Mouse (Mus musculus) layer of hippocampus, postnatal 10 days (tissue): ENCODE measurements around the gene Rgl3. TPM values are rescaled to one million over a fixed set of nuclear protein-coding genes. Genes with fewer than 3 reads are reported as not detected.

Experiments
- DNase-seq, 2 experiments: peaks; one replicate each; pipeline ENCODE4 v3.0.0; 2021; ENCODE audit warnings: low spot score in 2 of 2
- total RNA-seq, 2 experiments: library from RNA; stranded (reverse); gene quantifications; 2 replicates each; pipeline ENCODE4 v1.2.3; 2021

The Rgl3 gene
- total RNA-seq, 2 experiments from 2014 or later = 1.4 to 2.2 TPM

DNA sequence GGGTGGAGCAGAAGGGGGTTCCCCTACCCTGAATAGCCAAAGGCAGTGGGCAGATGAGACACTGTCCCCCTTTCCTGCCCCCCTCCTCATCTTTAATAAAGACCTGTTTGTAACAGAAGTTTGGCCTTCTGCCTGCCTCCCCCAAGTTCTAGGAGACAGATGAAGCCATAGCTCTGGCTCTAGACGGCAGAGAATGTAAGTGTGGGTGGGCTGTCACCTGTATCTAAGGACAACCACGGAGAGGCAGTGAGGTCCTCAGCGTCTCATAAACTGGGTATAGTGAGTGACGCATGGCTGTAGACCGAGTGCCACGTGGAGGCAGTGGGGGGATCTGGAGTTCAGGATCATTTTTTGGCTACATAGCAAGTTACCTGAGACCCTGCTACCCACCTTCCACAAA lies 40.5 kb downstream of the Rgl3 start:
- DNase-seq = peak in 1 of 2 experiments; percentile 47

DNA sequence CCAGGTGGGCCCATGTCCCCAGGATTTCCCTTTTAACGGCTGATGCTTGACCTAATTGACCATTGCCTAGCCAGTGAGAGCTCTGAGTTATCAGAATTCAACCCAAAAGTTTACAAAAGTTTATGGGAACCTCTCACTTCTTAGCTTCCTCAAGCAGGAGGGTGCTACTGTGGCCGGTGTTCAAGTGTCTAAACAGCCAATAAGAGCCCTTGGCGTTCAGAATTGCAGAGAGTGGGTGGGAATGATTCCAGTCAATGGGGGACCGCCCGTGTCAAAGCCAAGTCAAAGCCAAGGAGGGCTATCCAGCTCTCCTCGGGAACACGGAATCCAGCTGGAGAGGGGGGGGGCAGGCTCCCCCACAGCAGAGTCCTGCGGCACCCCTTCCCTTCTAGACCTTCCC lies 41.1 kb downstream of the Rgl3 start:
- DNase-seq = no peak

DNA sequence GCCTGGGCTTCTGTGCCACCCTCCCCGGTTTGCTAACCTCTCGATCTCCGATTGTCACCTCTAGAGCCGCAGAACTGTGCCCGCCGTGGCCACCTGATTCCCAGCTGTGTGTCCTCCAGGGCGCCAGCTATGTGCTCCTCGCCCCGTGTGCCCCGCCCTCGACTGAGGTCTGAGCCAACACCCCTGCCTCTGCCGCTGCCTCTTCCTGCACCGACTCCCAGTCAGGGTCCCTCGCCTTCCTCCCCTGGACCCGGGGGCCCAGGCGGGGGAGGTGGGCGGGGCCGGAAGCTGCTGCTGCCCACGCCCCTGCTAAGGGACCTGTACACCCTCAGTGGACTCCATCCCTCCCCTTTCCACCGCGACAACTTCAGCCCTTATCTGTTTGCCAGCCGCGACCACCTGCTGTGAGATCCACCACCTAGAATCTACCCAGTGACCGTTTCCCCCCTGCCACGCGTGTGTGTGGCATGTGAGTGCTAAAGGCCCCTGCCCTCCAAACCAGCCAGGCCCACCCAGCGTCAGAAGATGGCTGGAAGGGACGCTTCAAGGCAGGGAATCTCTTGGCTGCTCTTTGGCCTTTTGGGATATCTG lies 41.6 kb downstream of the Rgl3 start:
- no peak for DNase-seq

DNA sequence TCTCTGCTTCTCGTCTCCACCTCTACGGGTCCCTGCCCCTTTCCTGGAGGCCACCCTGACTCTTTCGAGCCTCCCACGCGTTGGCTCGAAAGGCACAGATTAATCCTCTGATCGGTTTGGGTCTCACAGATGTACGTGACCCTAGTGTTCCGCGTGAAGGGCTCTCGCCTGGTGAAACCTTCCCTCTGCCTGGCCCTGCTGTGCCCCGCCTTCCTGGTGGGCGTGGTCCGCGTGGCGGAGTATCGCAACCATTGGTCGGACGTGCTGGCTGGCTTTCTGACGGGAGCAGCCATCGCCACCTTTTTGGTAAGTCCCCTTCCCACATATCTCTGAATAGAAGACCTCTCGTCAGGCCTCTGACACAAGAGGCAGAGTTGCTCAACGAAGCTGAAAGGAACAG lies 45.0 kb downstream of the Rgl3 start:
- DNase-seq = no peak

DNA sequence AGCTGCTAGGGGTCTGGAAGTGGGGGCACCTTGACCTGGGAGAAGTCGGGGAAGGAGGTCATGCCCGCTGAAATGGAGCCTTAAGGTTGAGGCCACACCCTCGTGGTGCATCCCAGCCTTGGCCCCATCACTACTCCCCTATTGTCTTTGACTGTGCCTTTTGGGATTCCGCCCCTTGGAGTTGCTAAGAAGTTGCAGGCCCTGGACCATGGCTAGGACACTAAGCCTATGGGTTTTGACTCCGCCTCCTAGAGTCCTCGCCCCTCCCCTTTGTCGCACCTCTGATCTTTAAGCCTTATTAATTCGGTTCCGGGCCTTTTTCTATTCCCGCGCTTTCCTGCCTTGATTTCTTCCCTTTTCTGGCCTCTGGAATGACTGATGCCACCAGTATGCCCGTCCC lies 45.6 kb downstream of the Rgl3 start:
- DNase-seq = no peak

DNA sequence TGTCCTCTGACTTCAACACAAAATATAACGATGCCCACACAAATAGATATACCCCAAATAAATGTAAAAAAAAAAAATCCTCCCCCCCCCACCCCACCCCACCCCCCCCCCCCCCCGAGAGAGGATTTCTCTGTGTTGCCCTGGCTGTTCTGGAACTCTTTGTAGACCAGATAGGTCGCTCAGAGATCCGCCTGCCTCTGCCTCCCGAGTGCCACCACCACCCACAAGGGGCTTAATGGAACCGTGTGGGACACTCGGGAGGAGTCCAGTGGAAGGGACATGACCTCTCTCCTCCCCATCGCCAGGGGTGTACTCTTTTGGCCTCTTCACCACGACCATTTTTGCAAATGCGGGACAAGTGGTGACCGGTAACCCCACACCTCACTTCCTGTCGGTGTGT lies 46.2 kb downstream of the Rgl3 start:
- no peak for DNase-seq

DNA sequence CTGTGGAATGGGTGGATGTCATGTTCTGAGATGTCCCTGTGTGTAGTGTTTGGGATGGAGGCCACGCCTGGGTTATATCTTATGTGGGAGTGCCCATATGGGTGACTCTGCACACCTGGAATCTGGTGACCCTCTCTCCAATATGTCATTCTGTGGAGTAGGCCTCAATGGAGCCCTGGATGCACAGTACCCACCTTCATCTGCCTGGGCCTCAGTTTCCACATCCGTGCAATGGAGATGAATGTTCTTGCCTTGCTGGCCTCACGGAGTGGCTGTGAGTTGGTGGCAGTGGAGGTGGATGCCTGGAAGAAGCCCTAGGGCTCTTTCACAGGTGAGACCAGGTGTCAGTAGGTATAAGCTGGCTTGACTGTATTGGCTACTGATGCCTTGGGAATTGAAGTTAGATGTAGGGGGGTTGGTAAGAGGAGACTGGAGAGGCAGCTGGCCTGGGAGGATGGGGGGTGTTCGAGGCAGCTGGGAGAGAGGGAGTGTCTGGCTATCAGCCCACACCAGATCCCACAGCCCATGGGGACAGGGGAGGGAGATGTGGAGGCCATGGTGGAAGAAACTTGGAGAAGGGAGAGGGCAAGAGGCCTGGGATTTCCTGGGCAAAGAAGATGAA lies 50.9 kb downstream of the Rgl3 start:
- peak in 1 of 2 experiments; percentile 31 for DNase-seq

DNA sequence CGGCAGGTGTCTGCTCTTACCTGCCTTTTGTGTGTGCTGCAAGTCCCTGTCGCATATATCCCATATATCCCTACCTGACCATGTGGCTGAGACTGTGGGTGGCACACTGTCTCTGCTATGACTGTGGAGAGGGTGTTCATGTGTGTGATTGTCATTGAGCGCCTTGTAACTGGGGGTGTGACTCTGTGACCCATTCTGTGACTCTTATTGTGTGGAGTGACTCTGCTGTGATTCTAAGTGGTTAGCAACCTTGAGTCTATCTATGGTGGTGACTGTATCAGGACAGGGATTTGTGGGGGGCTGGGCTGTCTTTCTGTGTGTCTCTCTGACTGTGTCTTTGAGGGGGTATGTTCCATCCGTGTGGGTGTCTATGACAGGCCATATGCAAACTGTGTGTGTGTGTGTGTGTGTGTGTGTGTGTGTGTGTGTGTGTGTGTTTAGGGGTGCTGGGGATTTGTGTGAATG lies 51.5 kb downstream of the Rgl3 start:
- DNase-seq = peak in 1 of 2 experiments; percentile 38

DNA sequence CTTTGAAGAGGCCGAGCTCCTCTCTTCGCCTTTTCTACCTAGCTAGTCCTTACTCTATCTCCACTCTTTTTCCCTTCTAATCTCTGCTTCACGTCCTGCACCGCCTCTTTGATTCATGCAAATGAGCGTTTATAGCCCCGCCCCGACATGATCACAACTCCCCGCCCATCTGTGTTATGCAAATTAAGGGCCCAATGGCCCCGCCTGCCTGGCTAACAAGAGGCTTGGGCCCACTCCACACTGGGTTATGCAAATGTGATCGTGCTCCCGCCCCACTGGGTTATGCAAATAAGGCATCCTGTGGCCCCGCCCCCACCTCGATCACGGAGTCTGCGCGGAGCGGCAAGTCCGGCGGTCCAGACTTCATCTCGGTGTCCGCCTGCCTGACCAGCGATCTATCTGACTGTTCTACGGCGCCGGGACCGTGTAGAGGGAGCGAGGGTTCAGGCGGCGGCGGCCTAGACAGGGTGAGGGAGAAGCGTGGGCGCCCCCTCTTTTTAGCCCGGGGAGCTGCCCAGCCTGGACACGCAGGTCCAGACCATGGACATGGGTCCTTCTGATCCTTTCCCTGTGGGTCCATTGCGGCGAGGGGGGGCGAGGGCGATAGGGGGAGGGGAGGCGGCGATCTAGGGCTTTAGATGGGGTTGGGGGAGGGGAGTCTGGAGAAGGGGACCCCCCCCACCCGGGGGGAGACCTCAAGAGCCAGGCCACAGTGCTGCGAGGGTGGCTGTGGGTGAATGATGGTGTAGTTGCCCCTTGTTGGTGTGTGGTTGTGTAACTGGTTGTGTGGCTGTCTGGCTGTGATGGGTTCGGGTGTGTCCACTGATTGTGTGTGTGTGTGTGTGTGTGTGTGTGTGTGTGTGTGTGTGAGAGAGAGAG lies 52.3 kb downstream of the Rgl3 start, which contains the start of gene Plppr2:
Gene Plppr2 (plus strand): TSS at position 342 of the 879 bp plus-strand sequence.
- DNase-seq = peak; percentile 96 to 97

DNA sequence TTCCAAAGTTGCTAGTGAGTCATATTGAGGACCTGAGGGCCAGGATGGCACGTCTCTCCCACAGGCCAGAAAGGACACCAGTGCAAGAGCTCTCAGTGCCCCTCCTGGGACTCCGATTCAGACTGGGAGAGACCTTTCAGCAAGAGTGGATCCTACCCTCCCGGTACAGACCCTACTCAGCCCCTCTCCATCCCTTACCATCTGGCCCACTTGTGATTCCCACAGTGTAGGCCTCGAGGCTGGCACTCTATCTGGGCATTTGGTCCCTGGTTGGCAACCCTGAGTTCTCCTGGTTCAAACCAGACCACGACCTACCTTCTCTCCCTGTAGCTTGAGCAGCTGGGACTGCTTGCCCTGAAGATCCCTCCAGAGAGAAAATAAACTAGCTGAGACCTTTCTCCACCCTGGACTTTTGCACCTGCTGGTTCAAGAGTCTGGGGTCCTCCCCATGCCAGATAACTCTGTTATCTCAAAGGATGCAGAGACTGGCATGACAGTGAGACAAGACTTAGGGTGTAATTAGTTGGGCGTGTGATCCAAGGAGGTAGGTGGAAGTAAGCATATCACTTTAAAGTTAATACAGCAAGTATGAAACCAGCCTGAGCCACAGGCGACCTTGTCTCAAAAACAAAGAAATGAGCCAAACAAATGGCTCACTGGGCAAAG lies 53.6 kb downstream of the Rgl3 start:
- DNase-seq = no peak

DNA sequence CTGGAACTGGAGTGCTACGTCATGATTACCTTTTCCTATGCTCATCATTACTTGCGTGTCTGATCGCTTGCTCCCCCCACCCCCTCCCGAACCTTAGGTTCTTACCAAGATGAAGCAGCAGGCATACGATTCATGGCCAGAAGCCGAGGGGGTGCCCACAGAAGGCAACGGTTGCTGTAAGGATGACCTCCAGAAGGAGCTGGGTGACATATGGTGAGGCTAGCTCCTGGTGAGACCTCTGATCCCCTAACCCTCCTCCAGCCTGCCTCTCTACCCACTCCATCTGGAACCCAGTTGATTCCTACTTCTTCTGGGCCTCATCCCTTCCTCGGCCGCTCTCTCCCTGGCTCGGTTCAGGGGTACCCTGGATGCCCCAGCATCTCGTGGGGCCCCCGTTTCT lies 55.2 kb downstream of the Rgl3 start:
- no peak for DNase-seq

DNA sequence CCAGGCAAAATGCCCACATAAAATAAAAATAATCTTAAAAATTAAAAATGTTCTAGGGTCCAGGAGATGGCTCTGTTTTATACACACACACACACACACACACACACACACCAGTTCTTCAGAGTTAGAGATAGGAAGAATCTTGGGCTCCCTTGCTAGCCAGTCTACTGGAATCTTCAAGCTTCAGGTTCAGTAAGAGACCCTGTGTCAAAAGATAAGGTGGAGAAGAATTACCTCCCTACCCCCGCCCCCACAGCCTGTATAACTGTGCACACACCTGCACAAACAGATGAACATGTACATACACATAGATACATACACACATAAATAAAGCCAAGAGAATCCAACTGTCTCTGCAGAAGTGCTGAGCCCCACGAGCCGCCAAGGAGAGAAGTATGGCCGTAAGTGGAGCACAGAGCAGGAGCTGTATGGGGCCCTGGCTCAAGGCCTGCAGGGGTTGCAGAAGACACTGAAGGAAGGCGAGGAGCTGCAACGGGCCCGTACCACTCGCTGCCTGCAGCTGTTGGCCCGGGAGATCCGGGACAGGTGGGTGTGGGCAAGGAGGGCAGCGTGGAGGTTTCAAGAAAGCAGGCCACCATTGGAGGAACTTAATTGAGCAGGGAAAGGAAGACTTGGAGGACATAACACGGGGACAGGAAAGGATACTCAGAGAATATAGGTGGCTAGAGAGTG lies 56.7 kb downstream of the Rgl3 start:
- DNase-seq = no peak

DNA sequence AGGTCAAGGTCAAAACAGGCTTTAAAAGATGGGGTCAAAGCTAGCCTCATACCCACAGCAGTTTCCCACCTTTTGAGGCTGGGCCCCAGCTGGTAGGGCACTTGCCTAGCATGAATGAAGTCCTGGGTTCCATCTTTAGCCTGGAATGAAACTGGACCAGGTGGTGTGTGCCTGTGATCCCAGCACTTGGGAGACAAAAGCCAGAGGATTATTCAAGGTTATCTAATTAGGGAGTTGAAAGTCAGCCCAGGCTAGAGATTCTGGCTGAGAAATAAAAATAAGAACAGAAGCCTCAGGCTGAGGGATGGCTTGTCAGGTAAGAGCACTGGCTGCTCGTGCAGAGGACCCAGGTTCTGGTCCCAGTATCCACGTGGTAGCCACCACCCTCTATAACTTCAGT lies 57.2 kb downstream of the Rgl3 start:
- no peak for DNase-seq

DNA sequence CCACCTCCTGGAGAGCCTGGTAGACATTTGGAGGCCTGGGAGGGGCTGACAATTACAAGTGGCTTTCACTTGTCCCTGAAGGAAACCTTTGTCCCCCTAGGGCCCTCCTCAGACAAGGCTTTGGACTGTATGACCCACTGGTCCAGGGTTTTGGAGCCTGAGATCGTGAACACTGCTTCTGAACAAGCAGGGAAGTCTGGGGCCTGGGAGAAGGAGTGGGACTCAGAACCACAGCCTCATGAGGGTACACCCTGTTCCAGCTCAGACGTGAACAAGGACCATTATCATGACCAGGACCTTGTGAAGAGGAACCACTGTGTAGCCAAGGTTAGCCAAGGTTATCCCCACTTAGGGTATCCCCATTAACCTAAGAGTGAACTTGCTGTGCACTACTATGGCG lies 60.0 kb downstream of the Rgl3 start:
- DNase-seq = no peak

DNA sequence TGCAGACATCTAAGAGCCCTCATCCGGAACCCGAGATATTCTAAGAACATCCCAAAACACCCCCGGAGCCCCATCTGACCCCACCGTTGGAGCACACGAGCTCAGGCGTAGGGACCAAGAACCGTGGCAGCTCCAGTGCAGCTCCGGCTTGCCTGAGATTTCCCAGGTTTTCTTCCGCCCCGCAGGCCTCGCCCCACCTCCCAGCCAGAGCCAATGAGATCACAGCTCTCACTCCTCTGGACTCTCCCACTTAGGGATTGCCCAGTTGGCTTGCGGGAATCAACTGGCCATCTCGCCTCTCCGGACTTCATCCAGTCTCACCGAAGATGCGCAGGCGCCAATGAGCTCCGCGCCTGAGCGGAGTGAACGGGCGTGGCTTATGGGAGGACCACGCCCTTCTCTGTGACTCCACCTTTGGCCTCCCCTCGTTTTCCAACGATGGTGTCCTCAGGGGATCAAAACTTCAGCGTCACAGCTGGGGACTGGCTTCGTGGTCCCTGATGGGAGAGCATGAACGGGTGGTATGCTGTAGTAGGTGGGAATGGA lies 62.0 kb downstream of the Rgl3 start, which contains the start of the genes Ccdc159 and Tmem205:
Gene Ccdc159 (plus strand): TSS at position 264 of the 546 bp plus-strand sequence.
Gene Tmem205 (minus strand): TSS at position 349 of the 546 bp plus-strand sequence.
- peak; percentile 85 to 88 for DNase-seq

DNA sequence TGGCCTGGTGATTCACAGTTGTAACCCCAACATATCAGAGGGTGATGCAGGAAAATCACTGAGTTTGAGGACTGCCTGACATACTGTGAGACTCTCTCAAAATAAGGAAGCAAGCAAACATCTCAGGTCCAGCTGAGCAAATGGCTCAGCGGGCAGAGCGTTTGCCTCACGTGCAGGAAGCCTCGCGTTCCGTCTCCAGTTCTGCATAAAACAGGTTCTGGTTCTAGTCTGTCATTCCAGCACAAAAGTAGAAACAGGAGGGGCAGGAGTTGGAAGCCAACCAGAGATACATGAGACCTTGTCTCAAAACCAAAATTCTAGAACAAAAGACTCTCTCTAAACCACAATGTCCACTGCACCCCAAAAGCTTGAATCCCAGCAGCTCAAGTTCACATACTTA lies 62.5 kb downstream of the Rgl3 start:
- peak in 1 of 2 experiments; percentile 27 for DNase-seq

DNA sequence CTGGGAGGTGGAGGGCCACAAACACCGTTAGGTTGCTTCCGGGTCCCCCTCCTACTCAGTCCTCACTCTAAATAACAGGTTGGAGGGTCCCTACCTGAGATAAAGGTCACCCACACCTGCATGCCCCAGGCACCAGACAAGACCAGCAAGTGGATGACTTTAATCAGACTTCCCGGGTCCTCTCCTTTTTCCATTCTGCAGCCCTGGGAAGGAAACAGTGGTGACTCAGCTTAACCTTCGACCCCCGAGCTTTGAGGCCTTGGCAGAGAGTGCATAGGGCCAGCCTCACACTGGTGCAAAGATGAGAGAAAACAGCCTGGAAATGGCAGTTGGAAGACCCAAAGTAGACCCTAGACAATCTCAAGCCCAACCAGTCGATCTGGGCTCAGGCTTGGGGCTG lies 63.1 kb downstream of the Rgl3 start:
- no peak for DNase-seq

DNA sequence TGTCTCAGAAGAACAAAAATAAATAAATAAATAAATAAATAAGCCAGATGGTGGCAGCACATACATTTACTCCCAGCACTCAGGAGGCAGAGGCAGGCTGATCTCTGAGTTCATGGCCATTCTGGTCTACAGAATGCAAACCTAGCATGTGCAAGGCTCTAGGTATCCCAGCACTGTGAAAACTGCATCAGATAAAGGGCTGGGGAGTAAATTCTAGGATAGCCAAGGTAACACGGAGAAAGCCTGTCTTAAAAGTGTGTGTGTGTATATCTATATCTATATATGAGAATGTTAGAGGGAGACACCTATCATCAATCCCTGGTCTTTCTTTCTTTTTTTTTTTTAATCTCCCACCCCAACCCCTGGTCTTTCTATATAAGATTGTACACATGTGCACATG lies 63.7 kb downstream of the Rgl3 start:
- no peak for DNase-seq

DNA sequence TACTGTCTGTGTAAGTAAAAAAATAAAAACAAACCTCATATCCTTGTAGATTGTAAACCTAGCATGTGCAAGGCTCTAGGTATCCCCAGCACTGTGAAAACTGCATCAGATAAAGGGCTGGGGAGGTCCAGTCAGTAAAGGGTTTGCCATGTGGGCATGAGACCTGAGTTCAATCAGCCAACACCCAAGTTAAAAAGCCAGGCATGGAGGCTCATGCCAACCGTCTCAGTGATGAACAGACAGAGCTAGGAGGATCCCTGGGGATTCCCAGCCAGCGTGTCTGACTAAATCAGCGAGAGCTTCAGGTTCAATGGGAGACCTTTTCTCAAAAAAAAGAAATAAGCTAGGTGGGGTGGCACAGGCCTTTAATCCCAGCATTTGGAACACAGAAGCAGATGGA lies 64.2 kb downstream of the Rgl3 start:
- no peak for DNase-seq

DNA sequence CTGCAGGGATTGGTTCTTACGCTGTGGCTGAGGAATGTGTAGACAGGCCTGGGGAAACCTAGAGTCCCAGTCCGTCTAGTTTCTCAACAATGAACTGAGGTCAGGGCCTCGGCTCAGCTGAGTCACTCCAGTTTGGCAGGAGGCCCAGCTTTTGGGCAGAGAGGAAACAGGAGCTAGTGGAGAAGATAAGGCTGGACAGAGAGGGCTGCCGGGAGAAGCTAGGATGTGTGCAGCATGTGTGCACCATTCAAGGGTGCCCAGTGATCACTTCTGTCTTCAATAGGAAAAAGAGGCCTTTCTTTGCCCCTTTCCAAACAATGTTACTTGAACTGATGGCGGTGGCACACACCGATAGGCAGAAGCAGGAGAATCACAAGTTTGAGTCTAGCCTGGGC lies 65.2 kb downstream of the Rgl3 start:
- no peak for DNase-seq
